In genomic region chr1:115956528-115956927, GRCm38 (mm10) we compare ENCODE assay signal across 20 mouse cellular contexts.
DNase-seq lines count a peak whose midpoint lies in the region; ATAC-seq lines count a peak whose summit lies in the region.
"Had no signal": no experiment of that assay in that cellular context is flagged by ENCODE, and none has a peak within 500 bp of the region (broad histone marks: within the 10 kb centered on the region; RNA-seq: fewer than 3 reads in every experiment).

No protein-coding gene starts in this region.

- H3K9me3 ChIP-seq in forebrain, embryonic 16.5 days (ENCODE audit: control insufficient read depth, low read length), result no peaks in the 10 kb centered on the region
- H3K9me3 ChIP-seq in forebrain, embryonic 11.5 days (ENCODE audit: control insufficient read depth, low read length), result no peaks in the 10 kb centered on the region
- H3K9me3 ChIP-seq in hindbrain, embryonic 14.5 days (ENCODE audit: control insufficient read depth, low read length), result no peaks in the 10 kb centered on the region
- H3K9me3 ChIP-seq: embryonic facial prominence, embryonic 13.5 days; heart, embryonic 13.5 days; hindbrain, embryonic 13.5 days; intestine, embryonic 15.5 days had no signal

- H3K4me2 ChIP-seq in forebrain, embryonic 16.5 days (ENCODE audit: low read length), result no peak overlapping the region
- H3K4me2 ChIP-seq in forebrain, embryonic 11.5 days (ENCODE audit: low read depth, low read length, severe bottlenecking), result no peak overlapping the region
- no peak overlapping the region for H3K4me2 ChIP-seq in hindbrain, embryonic 14.5 days (replicated peaks)
- H3K4me2 ChIP-seq: embryonic facial prominence, embryonic 13.5 days; heart, embryonic 13.5 days; hindbrain, embryonic 13.5 days; intestine, embryonic 15.5 days had no signal

- 88% methylated on average over 2 of the region's 2 CpGs for WGBS in forebrain, embryonic 16.5 days
- 93% methylated on average over 2 of the region's 2 CpGs for WGBS in forebrain, embryonic 11.5 days
- 95% methylated on average over 2 of the region's 2 CpGs for WGBS in hindbrain, embryonic 14.5 days

- no peak overlapping the region for H3K9ac ChIP-seq in forebrain, embryonic 16.5 days (replicated peaks; ENCODE audit: low read depth, low read length)
- H3K9ac ChIP-seq in forebrain, embryonic 11.5 days (ENCODE audit: low read length), result no peak overlapping the region
- H3K9ac ChIP-seq in hindbrain, embryonic 14.5 days, result no peak overlapping the region
- H3K9ac ChIP-seq: embryonic facial prominence, embryonic 13.5 days; heart, embryonic 13.5 days; hindbrain, embryonic 13.5 days; intestine, embryonic 15.5 days had no signal

- no peak overlapping the region for H3K27ac ChIP-seq in forebrain, embryonic 16.5 days (ENCODE audit: low read length)
- H3K27ac ChIP-seq in forebrain, embryonic 11.5 days (ENCODE audit: low read depth, low read length), result no peak overlapping the region
- H3K27ac ChIP-seq in hindbrain, embryonic 14.5 days, result no peak overlapping the region
- H3K27ac ChIP-seq: embryonic facial prominence, embryonic 13.5 days; gastrocnemius, adult 2 months; heart, embryonic 13.5 days; hindbrain, embryonic 13.5 days; intestine, embryonic 15.5 days had no signal

- no peaks in the 10 kb centered on the region for H3K36me3 ChIP-seq in forebrain, embryonic 16.5 days (ENCODE audit: control insufficient read depth, insufficient read depth)
- H3K36me3 ChIP-seq in forebrain, embryonic 11.5 days (ENCODE audit: control insufficient read depth, insufficient read depth, low read length), result no peaks in the 10 kb centered on the region
- no peaks in the 10 kb centered on the region for H3K36me3 ChIP-seq in hindbrain, embryonic 14.5 days (replicated peaks; ENCODE audit: control insufficient read depth, insufficient read depth)
- H3K36me3 ChIP-seq: embryonic facial prominence, embryonic 13.5 days; heart, embryonic 13.5 days; hindbrain, embryonic 13.5 days; intestine, embryonic 15.5 days had no signal

- peak; percentile 66 for ATAC-seq in forebrain, embryonic 16.5 days
- ATAC-seq in forebrain, embryonic 11.5 days (replicated peaks; ENCODE audit: low FRiP score), result no peak
- no peak for ATAC-seq in hindbrain, embryonic 14.5 days (ENCODE audit: low FRiP score)
- ATAC-seq: intestine, embryonic 15.5 days had no signal

- H3K4me3 ChIP-seq in forebrain, embryonic 16.5 days (replicated peaks; ENCODE audit: low read length), result no peak overlapping the region
- H3K4me3 ChIP-seq in forebrain, embryonic 11.5 days (ENCODE audit: low read depth, low read length), result no peak overlapping the region
- no peak overlapping the region for H3K4me3 ChIP-seq in hindbrain, embryonic 14.5 days (replicated peaks; ENCODE audit: low read length)
- H3K4me3 ChIP-seq: embryonic facial prominence, embryonic 13.5 days; gastrocnemius, adult 2 months; heart, embryonic 13.5 days; hindbrain, embryonic 13.5 days; intestine, embryonic 15.5 days had no signal

- H3K4me1 ChIP-seq in forebrain, embryonic 16.5 days (replicated peaks; ENCODE audit: control insufficient read depth, insufficient read depth, low read length), result no peaks in the 10 kb centered on the region
- H3K4me1 ChIP-seq in forebrain, embryonic 11.5 days (replicated peaks; ENCODE audit: control insufficient read depth, insufficient read depth, low read length), result no peaks in the 10 kb centered on the region
- no peaks in the 10 kb centered on the region for H3K4me1 ChIP-seq in hindbrain, embryonic 14.5 days (replicated peaks; ENCODE audit: control insufficient read depth, insufficient read depth, low read length)
- H3K4me1 ChIP-seq: embryonic facial prominence, embryonic 13.5 days; heart, embryonic 13.5 days; hindbrain, embryonic 13.5 days; intestine, embryonic 15.5 days had no signal

- H3K27me3 ChIP-seq in forebrain, embryonic 16.5 days (replicated peaks; ENCODE audit: control insufficient read depth, insufficient read depth, low read length), result no peaks in the 10 kb centered on the region
- H3K27me3 ChIP-seq in forebrain, embryonic 11.5 days (ENCODE audit: control insufficient read depth, insufficient read depth, low read length), result no peaks in the 10 kb centered on the region
- no peaks in the 10 kb centered on the region for H3K27me3 ChIP-seq in hindbrain, embryonic 14.5 days (ENCODE audit: control insufficient read depth, insufficient read depth, low read length)
- H3K27me3 ChIP-seq: embryonic facial prominence, embryonic 13.5 days; heart, embryonic 13.5 days; hindbrain, embryonic 13.5 days; intestine, embryonic 15.5 days had no signal

- no peak for DNase-seq in forebrain, embryonic 11.5 days (ENCODE audit: low spot score)
- peak; percentile 13 to 34 for DNase-seq in layer of hippocampus, adult 18-20 months (ENCODE audit: low spot score in 2 of 2)
- DNase-seq in layer of hippocampus, adult 9-10 months (ENCODE audit: low spot score), result no peak
- peak; percentile 26 for DNase-seq in layer of hippocampus, adult 9-11 months
- DNase-seq in telencephalon, adult 2 months (ENCODE audit: low read depth, low spot score), result peak; percentile 18
- DNase-seq in hindbrain, embryonic 14.5 days (ENCODE audit: low spot score), result no peak
- no peak for DNase-seq in ovary, postnatal 14 days (ENCODE audit: low spot score)
- DNase-seq: adrenal gland, adult 8-10 months; cerebellum, adult 18-20 months; cerebellum, adult 9-11 months; cerebellum, postnatal 36 days; gastrocnemius, adult 2 months; gastrocnemius, postnatal 25 days; heart, postnatal 36 days; kidney, adult 18-20 months had no signal

Comparison
In these comparisons a context has a peak if more than half of its experiments do, and no peak if none do; other contexts are left out.
1. DNase-seq: peak in layer of hippocampus, adult 18-20 months (2 of 2), layer of hippocampus, adult 9-11 months (single experiment) and telencephalon, adult 2 months (single experiment); none in forebrain, embryonic 11.5 days (single experiment), layer of hippocampus, adult 9-10 months (single experiment), hindbrain, embryonic 14.5 days (single experiment) and ovary, postnatal 14 days (single experiment).